Mouse (Mus musculus) CH12.LX (cell line): Measurements from ENCODE around the gene Top3b.

Source experiments
- CTCF ChIP-seq, 2 experiments: IDR thresholded peaks in 1 of 2; conservative IDR thresholded peaks in 1 of 2; 2 replicates each; pipeline ENCODE4 v1.5.1; 2011 to 2012; ENCODE audit warnings: low read depth in 2 of 2, low read length in 2 of 2, improper control_type of control experiment in 1 of 2, inconsistent platforms in 1 of 2, mild to moderate bottlenecking in 1 of 2, moderate library complexity in 1 of 2
- POLR2A ChIP-seq: IDR thresholded peaks from 2 replicates; pipeline ENCODE4 v1.6.1; 2011; ENCODE audit warnings: low read depth, mild to moderate bottlenecking, improper control_type of control experiment, low read length

- TF ChIP-seq POLR2A = no peak
- no peak for TF ChIP-seq CTCF (conservative IDR thresholded peaks at IDR 0.05 in 1 of 2, IDR thresholded peaks at IDR 0.05 in 1 of 2; ENCODE audit: low read depth in 2 of 2, low read length in 2 of 2)
These were observed 60.3 kb downstream of the Top3b start for GRCm38 (mm10) chr16:16930810-16931296.
